Mouse (Mus musculus): ENCODE results near the gene Mroh8. TPM values are rescaled to one million over a fixed set of nuclear protein-coding genes. Genes with fewer than 3 reads are reported as not detected.

The Mroh8 gene
- polyA plus RNA-seq (2012; ENCODE audit: insufficient read depth, insufficient read length, missing spikeins), result not detected in 2 replicates

- Histone ChIP-seq H3K4me3 (ENCODE audit: insufficient read depth, low read length) (peak within 1 kb of the TSS; percentile 98), H3K4me1 (ENCODE audit: control insufficient read depth, insufficient read depth, low read length) (peaks cover 9% of the 10 kb centered on the region), H3K27ac (ENCODE audit: insufficient read depth, low read depth, low read length) (peak within 1 kb of the TSS; percentile 80)
- TF ChIP-seq CTCF (IDR thresholded peaks at IDR 0.05; ENCODE audit: low read depth, low read length) (no peak), POLR2A (IDR thresholded peaks at IDR 0.05; ENCODE audit: borderline replicate concordance, low read depth, low read length) (no peak)
Measured at GRCm38 (mm10) chr2:157279416-157279800, at the start of gene Mroh8. Gene Mroh8, minus strand, starts transcription at chr2:157279549.

GRCm38 (mm10) chr2:157328570-157328969, 49.2 kb upstream of the Mroh8 start:
- no peak overlapping the region for H3K4me3 ChIP-seq (ENCODE audit: insufficient read depth, low read length)
- H3K27ac ChIP-seq (ENCODE audit: insufficient read depth, low read depth, low read length), result no peak overlapping the region
- TF ChIP-seq CTCF (IDR thresholded peaks at IDR 0.05; ENCODE audit: low read depth, low read length) (no peak), POLR2A (IDR thresholded peaks at IDR 0.05; ENCODE audit: borderline replicate concordance, low read depth, low read length) (no peak)
- peaks cover 4% of the 10 kb centered on the region; the same call in 1 of the 2 replicates for H3K4me1 ChIP-seq (ENCODE audit: control insufficient read depth, insufficient read depth, low read length)

GRCm38 (mm10) chr2:157328106-157328505, 48.8 kb upstream of the Mroh8 start:
- Histone ChIP-seq H3K4me1 (ENCODE audit: control insufficient read depth, insufficient read depth, low read length) (peaks cover 4% of the 10 kb centered on the region; the same call in 1 of the 2 replicates), H3K4me3 (ENCODE audit: insufficient read depth, low read length) (no peak overlapping the region), H3K27ac (ENCODE audit: insufficient read depth, low read depth, low read length) (no peak overlapping the region)
- TF ChIP-seq CTCF (IDR thresholded peaks at IDR 0.05; ENCODE audit: low read depth, low read length) (no peak), POLR2A (IDR thresholded peaks at IDR 0.05; ENCODE audit: borderline replicate concordance, low read depth, low read length) (no peak)

- no peak overlapping the region for H3K4me3 ChIP-seq (ENCODE audit: insufficient read depth, low read length)
- TF ChIP-seq POLR2A (IDR thresholded peaks at IDR 0.05; ENCODE audit: borderline replicate concordance, low read depth, low read length) (no peak), CTCF (IDR thresholded peaks at IDR 0.05; ENCODE audit: low read depth, low read length) (no peak)
- H3K27ac ChIP-seq (ENCODE audit: insufficient read depth, low read depth, low read length), result no peak overlapping the region
- H3K4me1 ChIP-seq (ENCODE audit: control insufficient read depth, insufficient read depth, low read length), result peaks cover 4% of the 10 kb centered on the region; the same call in 1 of the 2 replicates
Measured at GRCm38 (mm10) chr2:157325238-157325637, 45.9 kb upstream of the Mroh8 start.

- Histone ChIP-seq H3K4me1 (ENCODE audit: control insufficient read depth, insufficient read depth, low read length) (peaks cover 4% of the 10 kb centered on the region; the same call in 1 of the 2 replicates), H3K4me3 (ENCODE audit: insufficient read depth, low read length) (no peak overlapping the region), H3K27ac (ENCODE audit: insufficient read depth, low read depth, low read length) (no peak overlapping the region)
- TF ChIP-seq POLR2A (IDR thresholded peaks at IDR 0.05; ENCODE audit: borderline replicate concordance, low read depth, low read length) (no peak), CTCF (IDR thresholded peaks at IDR 0.05; ENCODE audit: low read depth, low read length) (no peak)
Measured at GRCm38 (mm10) chr2:157322029-157322766, 42.8 kb upstream of the Mroh8 start.

GRCm38 (mm10) chr2:157320886-157321285, 41.5 kb upstream of the Mroh8 start:
- Histone ChIP-seq H3K27ac (ENCODE audit: insufficient read depth, low read depth, low read length) (no peak overlapping the region), H3K4me3 (ENCODE audit: insufficient read depth, low read length) (no peak overlapping the region), H3K4me1 (ENCODE audit: control insufficient read depth, insufficient read depth, low read length) (peaks cover 4% of the 10 kb centered on the region; the same call in 1 of the 2 replicates)
- TF ChIP-seq POLR2A (IDR thresholded peaks at IDR 0.05; ENCODE audit: borderline replicate concordance, low read depth, low read length) (no peak), CTCF (IDR thresholded peaks at IDR 0.05; ENCODE audit: low read depth, low read length) (no peak)

GRCm38 (mm10) chr2:157320135-157320534, 40.8 kb upstream of the Mroh8 start:
- peaks cover 4% of the 10 kb centered on the region; the same call in 1 of the 2 replicates for H3K4me1 ChIP-seq (ENCODE audit: control insufficient read depth, insufficient read depth, low read length)
- H3K27ac ChIP-seq (ENCODE audit: insufficient read depth, low read depth, low read length), result no peak overlapping the region
- no peak for TF ChIP-seq CTCF (IDR thresholded peaks at IDR 0.05; ENCODE audit: low read depth, low read length)
- no peak for TF ChIP-seq POLR2A (IDR thresholded peaks at IDR 0.05; ENCODE audit: borderline replicate concordance, low read depth, low read length)
- no peak overlapping the region for H3K4me3 ChIP-seq (ENCODE audit: insufficient read depth, low read length)

- Histone ChIP-seq H3K4me1 (ENCODE audit: control insufficient read depth, insufficient read depth, low read length) (no peaks in the 10 kb centered on the region), H3K27ac (ENCODE audit: insufficient read depth, low read depth, low read length) (no peak overlapping the region), H3K4me3 (ENCODE audit: insufficient read depth, low read length) (no peak overlapping the region)
- TF ChIP-seq POLR2A (IDR thresholded peaks at IDR 0.05; ENCODE audit: borderline replicate concordance, low read depth, low read length) (no peak), CTCF (IDR thresholded peaks at IDR 0.05; ENCODE audit: low read depth, low read length) (no peak)
Measured at GRCm38 (mm10) chr2:157317220-157317619, 37.9 kb upstream of the Mroh8 start.

GRCm38 (mm10) chr2:157316358-157316933, 37.1 kb upstream of the Mroh8 start:
- TF ChIP-seq POLR2A (IDR thresholded peaks at IDR 0.05; ENCODE audit: borderline replicate concordance, low read depth, low read length) (no peak), CTCF (IDR thresholded peaks at IDR 0.05; ENCODE audit: low read depth, low read length) (no peak)
- Histone ChIP-seq H3K4me3 (ENCODE audit: insufficient read depth, low read length) (no peak overlapping the region), H3K4me1 (ENCODE audit: control insufficient read depth, insufficient read depth, low read length) (no peaks in the 10 kb centered on the region), H3K27ac (ENCODE audit: insufficient read depth, low read depth, low read length) (no peak overlapping the region)

GRCm38 (mm10) chr2:157315486-157315885, 36.1 kb upstream of the Mroh8 start:
- Histone ChIP-seq H3K4me1 (ENCODE audit: control insufficient read depth, insufficient read depth, low read length) (no peaks in the 10 kb centered on the region), H3K4me3 (ENCODE audit: insufficient read depth, low read length) (no peak overlapping the region), H3K27ac (ENCODE audit: insufficient read depth, low read depth, low read length) (no peak overlapping the region)
- no peak for TF ChIP-seq CTCF (IDR thresholded peaks at IDR 0.05; ENCODE audit: low read depth, low read length)
- no peak for TF ChIP-seq POLR2A (IDR thresholded peaks at IDR 0.05; ENCODE audit: borderline replicate concordance, low read depth, low read length)

Measured in bone marrow macrophage, adult 2 months (primary cell).